Mouse (Mus musculus): ENCODE results near the gene Rps13. TPM values are rescaled to one million over a fixed set of nuclear protein-coding genes. Genes with fewer than 3 reads are reported as not detected.

The Rps13 gene
- total and polyA plus RNA-seq, 3 experiments, result 388 to 1,979 (median 1,623) TPM

DNA sequence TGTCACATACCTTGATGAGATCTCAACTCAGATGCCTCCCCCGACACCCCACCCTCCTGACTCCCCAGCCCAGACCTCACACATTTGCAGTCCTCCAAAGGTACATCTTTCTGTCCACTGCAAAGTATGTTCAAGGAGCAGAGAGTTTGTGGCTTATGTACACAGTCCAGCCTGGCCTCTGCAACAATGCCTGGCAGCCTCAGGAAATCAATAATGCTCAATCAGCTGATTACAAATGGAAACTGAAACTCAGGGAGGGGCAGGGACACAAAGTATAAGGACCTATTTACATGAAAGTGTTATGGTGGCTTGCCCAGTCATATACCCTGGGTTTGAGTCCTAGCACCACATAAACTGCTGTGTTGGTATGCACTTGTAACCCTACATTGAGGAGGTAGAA, 48.8 kb downstream of the Rps13 start:
- TF ChIP-seq MYC (IDR thresholded peaks at IDR 0.05; ENCODE audit: low read depth, low read length) (no peak), CTCF (conservative IDR thresholded peaks at IDR 0.05 in 1 of 2, IDR thresholded peaks at IDR 0.05 in 1 of 2; ENCODE audit: low read depth in 2 of 2, low read length in 2 of 2) (no peak), CHD2 (IDR thresholded peaks at IDR 0.05; ENCODE audit: low read length) (no peak), ZNF384 (IDR thresholded peaks at IDR 0.05; ENCODE audit: low read depth, low read length) (no peak), ZMIZ1 (IDR thresholded peaks at IDR 0.05; ENCODE audit: low read depth, low read length) (no peak), UBTF (IDR thresholded peaks at IDR 0.05; ENCODE audit: low read depth, low read length) (no peak), NRF1 (IDR thresholded peaks at IDR 0.05; ENCODE audit: low read depth, low read length) (no peak), IRF4 (IDR thresholded peaks at IDR 0.05; ENCODE audit: low read depth, low read length) (no peak), SMC3 (IDR thresholded peaks at IDR 0.05; ENCODE audit: low read depth, low read length) (no peak), PAX5 (IDR thresholded peaks at IDR 0.05; ENCODE audit: low read length) (no peak), KAT2A (IDR thresholded peaks at IDR 0.05; ENCODE audit: insufficient replicate concordance, low read length) (no peak), USF2 (conservative IDR thresholded peaks at IDR 0.05; ENCODE audit: low read depth, low read length) (no peak), RAD21 (IDR thresholded peaks at IDR 0.05; ENCODE audit: low read depth, low read length) (no peak), ELF1 (IDR thresholded peaks at IDR 0.05; ENCODE audit: low read depth, low read length) (no peak), RCOR1 (conservative IDR thresholded peaks at IDR 0.05; ENCODE audit: low read depth, low read length) (no peak), CHD1 (IDR thresholded peaks at IDR 0.05; ENCODE audit: low read depth, low read length) (no peak), ETS1 (conservative IDR thresholded peaks at IDR 0.05; ENCODE audit: low read depth, low read length) (no peak), TBP (conservative IDR thresholded peaks at IDR 0.05; ENCODE audit: low read depth, low read length) (no peak), E2F4 (IDR thresholded peaks at IDR 0.05; ENCODE audit: insufficient replicate concordance, low read depth, low read length) (no peak)
- Histone ChIP-seq H3K36me3 (replicated peaks in 1 of 2; ENCODE audit: control insufficient read depth in 1 of 2, insufficient read depth in 1 of 2, low read length in 1 of 2) (no peaks in the 10 kb centered on the region), H3K9ac (ENCODE audit: insufficient read depth, low read depth) (no peak overlapping the region), H3K27me3 (replicated peaks) (no peaks in the 10 kb centered on the region), H3K27ac (ENCODE audit: insufficient read depth, low read depth) (no peak overlapping the region), H3K79me2 (replicated peaks; ENCODE audit: control insufficient read depth, extremely low read depth, insufficient read depth, poor library complexity, severe bottlenecking) (no peaks in the 10 kb centered on the region), H3K9me3 (replicated peaks; ENCODE audit: low read length) (no peaks in the 10 kb centered on the region), H3K4me3 (replicated peaks in 1 of 3; ENCODE audit: low read depth in 2 of 3, low read length in 2 of 3, poor library complexity in 1 of 3) (no peak overlapping the region), H3K4me1 (ENCODE audit: control insufficient read depth in 1 of 2, insufficient read depth in 2 of 2) (peaks cover 7 to 35% of the 10 kb centered on the region in 2 experiments), H3K4me2 (ENCODE audit: insufficient read depth, low read depth, poor library complexity, severe bottlenecking) (no peak overlapping the region)
- DNase-seq (ENCODE audit: extremely low read depth), result no peak
- dilution Hi-C loops (cut with MboI; ENCODE audit: extremely low pct_ligation_motif_present, extremely low pct_unique_long_range_greater_than_20kb, low sequenced_read_pairs) (no loop called here), in situ Hi-C loops (cut with MboI; ENCODE audit: low pct_ligation_motif_present, low pct_unique_long_range_greater_than_20kb, low sequenced_read_pairs) (no loop called here)

DNA sequence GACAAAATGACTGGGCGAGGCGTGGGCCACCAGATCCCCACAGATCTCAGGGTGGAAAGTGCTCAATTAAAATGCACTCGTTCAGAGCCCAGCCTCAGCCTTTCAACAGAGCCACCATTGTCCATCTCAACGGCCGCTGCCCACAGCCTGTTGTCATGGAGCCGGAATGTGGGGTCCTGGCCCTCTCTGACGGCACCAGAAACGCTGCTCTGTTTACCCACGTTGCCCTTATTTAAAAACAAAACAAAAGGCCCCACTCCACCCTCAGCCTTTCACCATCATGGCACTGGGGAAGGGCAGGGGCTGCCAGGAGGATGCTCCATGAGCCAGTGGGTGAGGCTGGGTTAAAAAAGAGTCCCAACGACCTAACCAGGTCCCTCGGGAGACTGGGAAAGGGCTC, 51.2 kb downstream of the Rps13 start:
- no peak overlapping the region for H3K4me3 ChIP-seq (replicated peaks in 1 of 3; ENCODE audit: low read depth in 2 of 3, low read length in 2 of 3, poor library complexity in 1 of 3)
- H3K36me3 ChIP-seq (replicated peaks in 1 of 2; ENCODE audit: control insufficient read depth in 1 of 2, insufficient read depth in 1 of 2, low read length in 1 of 2), result no peaks in the 10 kb centered on the region
- H3K9me3 ChIP-seq (replicated peaks; ENCODE audit: low read length), result no peaks in the 10 kb centered on the region
- in situ Hi-C loops (cut with MboI; ENCODE audit: low pct_ligation_motif_present, low pct_unique_long_range_greater_than_20kb, low sequenced_read_pairs), result no loop called here
- H3K4me2 ChIP-seq (ENCODE audit: insufficient read depth, low read depth, poor library complexity, severe bottlenecking), result no peak overlapping the region
- H3K27ac ChIP-seq (ENCODE audit: insufficient read depth, low read depth), result no peak overlapping the region
- dilution Hi-C loops (cut with MboI; ENCODE audit: extremely low pct_ligation_motif_present, extremely low pct_unique_long_range_greater_than_20kb, low sequenced_read_pairs), result no loop called here
- H3K9ac ChIP-seq (ENCODE audit: insufficient read depth, low read depth), result no peak overlapping the region
- H3K79me2 ChIP-seq (replicated peaks; ENCODE audit: control insufficient read depth, extremely low read depth, insufficient read depth, poor library complexity, severe bottlenecking), result no peaks in the 10 kb centered on the region
- H3K4me1 ChIP-seq (ENCODE audit: control insufficient read depth in 1 of 2, insufficient read depth in 2 of 2), result peaks cover 7 to 38% of the 10 kb centered on the region in 2 experiments
- no peak for DNase-seq (ENCODE audit: extremely low read depth)
- peaks cover 2% of the 10 kb centered on the region for H3K27me3 ChIP-seq (replicated peaks)
- TF ChIP-seq IRF4 (IDR thresholded peaks at IDR 0.05; ENCODE audit: low read depth, low read length) (no peak), ZC3H11A (IDR thresholded peaks at IDR 0.05; ENCODE audit: low read depth, low read length) (no peak), NRF1 (IDR thresholded peaks at IDR 0.05; ENCODE audit: low read depth, low read length) (no peak), MAFK (IDR thresholded peaks at IDR 0.05; ENCODE audit: insufficient replicate concordance, low read length) (no peak), POLR2AphosphoS2 (IDR thresholded peaks at IDR 0.05; ENCODE audit: low read depth, low read length) (no peak)

Other genes starting within 250 kb of the Rps13 start
- 2.0 and 3.1 TPM in 2 replicates for gene Gm4353, start 249.6 kb downstream of the Rps13 start, total RNA-seq (2012; rRNA removed)
- 30.0 and 34.1 TPM in 2 replicates for gene Gm4353, start 249.6 kb downstream of the Rps13 start, total RNA-seq (2014; rRNA removed)
- gene Gm4353, start 249.6 kb downstream of the Rps13 start, polyA plus RNA-seq (2012; ENCODE audit: insufficient read length, low read depth), result 0.74 TPM in 2 replicates
- gene Plekha7, start 25.8 kb downstream of the Rps13 start, total RNA-seq (2012; rRNA removed), result 1.0 and 1.5 TPM in 2 replicates
- 0.23 and 0.59 TPM in 2 replicates for gene Plekha7, start 25.8 kb downstream of the Rps13 start, total RNA-seq (2014; rRNA removed)
- 1.0 and 1.5 TPM in 2 replicates for gene Plekha7, start 25.8 kb downstream of the Rps13 start, polyA plus RNA-seq (2012; ENCODE audit: insufficient read length, low read depth)
- gene Pik3c2a, start 109.3 kb upstream of the Rps13 start, total RNA-seq (2012; rRNA removed), result 13.9 and 14.3 TPM in 2 replicates
- gene Pik3c2a, start 109.3 kb upstream of the Rps13 start, total RNA-seq (2014; rRNA removed), result 35.3 and 42.4 TPM in 2 replicates
- 9.2 and 10.9 TPM in 2 replicates for gene Pik3c2a, start 109.3 kb upstream of the Rps13 start, polyA plus RNA-seq (2012; ENCODE audit: insufficient read length, low read depth)
- gene Nucb2, start 170.2 kb upstream of the Rps13 start, total RNA-seq (2012; rRNA removed), result 11.5 and 12.8 TPM in 2 replicates
- 20.0 and 22.0 TPM in 2 replicates for gene Nucb2, start 170.2 kb upstream of the Rps13 start, total RNA-seq (2014; rRNA removed)
- gene Nucb2, start 170.2 kb upstream of the Rps13 start, polyA plus RNA-seq (2012; ENCODE audit: insufficient read length, low read depth), result 25.2 and 29.4 TPM in 2 replicates

All from CH12.LX (cell line).